8 mouse cellular contexts compared by ENCODE assay signal in genomic region chr11:97702393-97702745, GRCm38 (mm10). TPM values are rescaled to one million over a fixed set of nuclear protein-coding genes. Genes with fewer than 3 reads are reported as not detected.
DNase-seq lines count a peak whose midpoint lies in the region; ATAC-seq and TF ChIP-seq lines count a peak whose summit lies in the region.

No protein-coding gene starts in this region.

- no peaks in the 10 kb centered on the region for H3K27me3 ChIP-seq in embryonic facial prominence, embryonic 13.5 days
- no peaks in the 10 kb centered on the region for H3K27me3 ChIP-seq in kidney, embryonic 14.5 days (ENCODE audit: control insufficient read depth, insufficient read depth, low read length)
- H3K27me3 ChIP-seq in liver, adult 2 months (ENCODE audit: control insufficient read depth, insufficient read depth, low read length), result no peaks in the 10 kb centered on the region

- peak overlapping the region; percentile 94 for H3K4me3 ChIP-seq in embryonic facial prominence, embryonic 13.5 days
- peak overlapping the region; percentile 68 for H3K4me3 ChIP-seq in kidney, embryonic 14.5 days (ENCODE audit: low read length)
- H3K4me3 ChIP-seq in liver, adult 2 months (ENCODE audit: insufficient read depth, low read depth, low read length), result peak overlapping the region; percentile 72

- peaks cover 38% of the 10 kb centered on the region for H3K4me1 ChIP-seq in embryonic facial prominence, embryonic 13.5 days
- peaks cover 17% of the 10 kb centered on the region for H3K4me1 ChIP-seq in kidney, embryonic 14.5 days (ENCODE audit: control insufficient read depth, insufficient read depth, low read length)
- H3K4me1 ChIP-seq in liver, adult 2 months (ENCODE audit: control insufficient read depth, insufficient read depth, low read length), result peaks cover 9% of the 10 kb centered on the region

- under 1% methylated on average over 24 of the region's 24 CpGs for WGBS in embryonic facial prominence, embryonic 13.5 days
- WGBS in kidney, embryonic 14.5 days, result 0% methylated on average over 24 of the region's 24 CpGs
- under 1% methylated on average over 24 of the region's 24 CpGs for WGBS in liver, adult 2 months

- DNase-seq in 3T3-L1 (ENCODE audit: low read depth, low spot score), result peak; percentile 90
- DNase-seq in adrenal gland, postnatal 25 days, result peak; percentile 89
- DNase-seq in heart, adult 9 months (ENCODE audit: low spot score in 2 of 2), result peak; percentile 78 to 91
- peak; percentile 76 for DNase-seq in liver, adult 2 months (ENCODE audit: extremely low read depth, low read depth, low spot score)
- DNase-seq in spleen, postnatal 36 days (ENCODE audit: low spot score in 2 of 2), result peak; percentile 84 to 88

- TF ChIP-seq POLR2A in liver, adult 2 months (IDR thresholded peaks at IDR 0.05; ENCODE audit: extremely low read depth, insufficient read depth, low read length), result no peak

- no peak for ATAC-seq in embryonic facial prominence, embryonic 13.5 days (ENCODE audit: insufficient number of reproducible peaks, insufficient read depth, low FRiP score, low TSS enrichment, low read depth)
- peak; percentile 0 for ATAC-seq in kidney, embryonic 14.5 days (ENCODE audit: low FRiP score, low TSS enrichment)
- peak; percentile 61 for ATAC-seq in monocyte, adult 5-6 weeks (replicated peaks; ENCODE audit: insufficient number of reproducible peaks, low FRiP score, low TSS enrichment, poor library complexity, severe bottlenecking)

- peaks cover 14% of the 10 kb centered on the region for H3K36me3 ChIP-seq in embryonic facial prominence, embryonic 13.5 days
- peaks cover 25% of the 10 kb centered on the region for H3K36me3 ChIP-seq in kidney, embryonic 14.5 days (ENCODE audit: control insufficient read depth, insufficient read depth, low read length)
- peaks cover 6% of the 10 kb centered on the region for H3K36me3 ChIP-seq in liver, adult 2 months (ENCODE audit: control insufficient read depth, insufficient read depth, low read length)

- H3K9ac ChIP-seq in embryonic facial prominence, embryonic 13.5 days, result peak overlapping the region; percentile 78
- peak overlapping the region; percentile 62 for H3K9ac ChIP-seq in kidney, embryonic 14.5 days (ENCODE audit: low read depth, low read length)
- peak overlapping the region; percentile 73 for H3K9ac ChIP-seq in liver, adult 2 months (ENCODE audit: low read depth, low read length)

- no peaks in the 10 kb centered on the region for H3K9me3 ChIP-seq in embryonic facial prominence, embryonic 13.5 days
- no peaks in the 10 kb centered on the region for H3K9me3 ChIP-seq in kidney, embryonic 14.5 days (ENCODE audit: control insufficient read depth, low read length)

- peak overlapping the region; percentile 83 for H3K27ac ChIP-seq in embryonic facial prominence, embryonic 13.5 days
- peak overlapping the region; percentile 65 for H3K27ac ChIP-seq in kidney, embryonic 14.5 days (ENCODE audit: low read depth, low read length)
- H3K27ac ChIP-seq in liver, adult 2 months (replicated peaks; ENCODE audit: insufficient read depth, low read depth, low read length), result peak overlapping the region; percentile 43

- H3K79me2 ChIP-seq in liver, adult 2 months (ENCODE audit: control insufficient read depth, insufficient read depth, low read length), result peaks cover 12% of the 10 kb centered on the region; the same call in 1 of the 2 replicates

- peak overlapping the region; percentile 83 for H3K4me2 ChIP-seq in embryonic facial prominence, embryonic 13.5 days
- H3K4me2 ChIP-seq in kidney, embryonic 14.5 days (replicated peaks; ENCODE audit: low read depth, low read length), result peak overlapping the region; percentile 51

- no peak for TF ChIP-seq CTCF in liver, adult 2 months (IDR thresholded peaks at IDR 0.05; ENCODE audit: low read depth, low read length)

RNA-seq across cellular contexts. Expression of gene Psmb3, which starts 0.8 kb away (rescaled TPM):
- total RNA-seq in adrenal gland, postnatal 25 days (2021), result 216 and 226 TPM in 2 replicates
- 443 and 487 TPM in 2 replicates for polyA plus RNA-seq in embryonic facial prominence, embryonic 13.5 days (2015; fragmentation: Nextera tagmentation; extraction: Ambion mirVana)
- polyA plus RNA-seq in kidney, embryonic 14.5 days (2014; fragmentation: Nextera tagmentation; extraction: Ambion mirVana), result 525 and 539 TPM in 2 replicates
- 281 and 313 TPM in 2 replicates for total RNA-seq in liver, adult 2 months (2014; rRNA removed)
- 299 and 334 TPM in 2 replicates for polyA plus RNA-seq in liver, adult 2 months (2012; rRNA removed)
- 137 to 160 TPM (median 146 TPM) in 3 replicates for total RNA-seq in monocyte, adult 5-6 weeks (2017)

RNA-seq across cellular contexts. Expression of gene Pcgf2, which starts 2.1 kb away (rescaled TPM):
- total RNA-seq in adrenal gland, postnatal 25 days (2021), result 27.0 and 36.1 TPM in 2 replicates
- polyA plus RNA-seq in embryonic facial prominence, embryonic 13.5 days (2015; fragmentation: Nextera tagmentation; extraction: Ambion mirVana), result 17.2 and 20.9 TPM in 2 replicates
- polyA plus RNA-seq in kidney, embryonic 14.5 days (2014; fragmentation: Nextera tagmentation; extraction: Ambion mirVana), result 19.3 and 23.1 TPM in 2 replicates
- total RNA-seq in liver, adult 2 months (2014; rRNA removed), result 0.34 and 0.37 TPM in 2 replicates
- 5.6 and 12.0 TPM in 2 replicates for polyA plus RNA-seq in liver, adult 2 months (2012; rRNA removed)
- 0.85 to 4.5 TPM in 2 of 3 replicates, not detected in the other for total RNA-seq in monocyte, adult 5-6 weeks (2017)

RNA-seq across cellular contexts. Expression of gene Cisd3, which starts 16.7 kb away (rescaled TPM):
- total RNA-seq in adrenal gland, postnatal 25 days (2021), result 164 and 166 TPM in 2 replicates
- 12.5 and 13.4 TPM in 2 replicates for polyA plus RNA-seq in embryonic facial prominence, embryonic 13.5 days (2015; fragmentation: Nextera tagmentation; extraction: Ambion mirVana)
- polyA plus RNA-seq in kidney, embryonic 14.5 days (2014; fragmentation: Nextera tagmentation; extraction: Ambion mirVana), result 30.5 and 34.2 TPM in 2 replicates
- 35.7 and 41.0 TPM in 2 replicates for total RNA-seq in liver, adult 2 months (2014; rRNA removed)
- 73.6 and 94.5 TPM in 2 replicates for polyA plus RNA-seq in liver, adult 2 months (2012; rRNA removed)
- 5.8 to 19.1 TPM (median 6.2 TPM) in 3 replicates for total RNA-seq in monocyte, adult 5-6 weeks (2017)

RNA-seq across cellular contexts. Expression of gene Mllt6, which starts 39.2 kb away (rescaled TPM):
- total RNA-seq in adrenal gland, postnatal 25 days (2021), result 49.4 and 53.6 TPM in 2 replicates
- 3.1 and 3.3 TPM in 2 replicates for polyA plus RNA-seq in embryonic facial prominence, embryonic 13.5 days (2015; fragmentation: Nextera tagmentation; extraction: Ambion mirVana)
- 5.7 and 10.0 TPM in 2 replicates for polyA plus RNA-seq in kidney, embryonic 14.5 days (2014; fragmentation: Nextera tagmentation; extraction: Ambion mirVana)
- total RNA-seq in liver, adult 2 months (2014; rRNA removed), result 3.8 and 6.0 TPM in 2 replicates
- 8.9 and 11.2 TPM in 2 replicates for polyA plus RNA-seq in liver, adult 2 months (2012; rRNA removed)
- total RNA-seq in monocyte, adult 5-6 weeks (2017), result 34.4 to 77.7 TPM (median 40.4 TPM) in 3 replicates

RNA-seq across cellular contexts. Expression of gene Pip4k2b, which starts 42.1 kb away (rescaled TPM):
- 28.7 and 30.7 TPM in 2 replicates for total RNA-seq in adrenal gland, postnatal 25 days (2021)
- 2.3 and 3.1 TPM in 2 replicates for polyA plus RNA-seq in embryonic facial prominence, embryonic 13.5 days (2015; fragmentation: Nextera tagmentation; extraction: Ambion mirVana)
- polyA plus RNA-seq in kidney, embryonic 14.5 days (2014; fragmentation: Nextera tagmentation; extraction: Ambion mirVana), result 1.9 and 2.6 TPM in 2 replicates
- 4.1 and 5.5 TPM in 2 replicates for total RNA-seq in liver, adult 2 months (2014; rRNA removed)
- 10.8 and 11.0 TPM in 2 replicates for polyA plus RNA-seq in liver, adult 2 months (2012; rRNA removed)
- 22.1 to 35.2 TPM (median 28.7 TPM) in 3 replicates for total RNA-seq in monocyte, adult 5-6 weeks (2017)
